Mouse (Mus musculus): Measurements from ENCODE around the gene Haus2. TPM values are rescaled to one million over a fixed set of nuclear protein-coding genes. Genes with fewer than 3 reads are reported as not detected.
"Not testable (repeated sequence)": the region's sequence is repeated elsewhere in the genome, so short reads cannot be mapped to it uniquely, and the experiment has no call there.

Gene Haus2
- polyA plus RNA-seq (2014; fragmentation: Nextera tagmentation; extraction: Ambion mirVana): 23.3 and 27.4 TPM in 2 replicates

DNA sequence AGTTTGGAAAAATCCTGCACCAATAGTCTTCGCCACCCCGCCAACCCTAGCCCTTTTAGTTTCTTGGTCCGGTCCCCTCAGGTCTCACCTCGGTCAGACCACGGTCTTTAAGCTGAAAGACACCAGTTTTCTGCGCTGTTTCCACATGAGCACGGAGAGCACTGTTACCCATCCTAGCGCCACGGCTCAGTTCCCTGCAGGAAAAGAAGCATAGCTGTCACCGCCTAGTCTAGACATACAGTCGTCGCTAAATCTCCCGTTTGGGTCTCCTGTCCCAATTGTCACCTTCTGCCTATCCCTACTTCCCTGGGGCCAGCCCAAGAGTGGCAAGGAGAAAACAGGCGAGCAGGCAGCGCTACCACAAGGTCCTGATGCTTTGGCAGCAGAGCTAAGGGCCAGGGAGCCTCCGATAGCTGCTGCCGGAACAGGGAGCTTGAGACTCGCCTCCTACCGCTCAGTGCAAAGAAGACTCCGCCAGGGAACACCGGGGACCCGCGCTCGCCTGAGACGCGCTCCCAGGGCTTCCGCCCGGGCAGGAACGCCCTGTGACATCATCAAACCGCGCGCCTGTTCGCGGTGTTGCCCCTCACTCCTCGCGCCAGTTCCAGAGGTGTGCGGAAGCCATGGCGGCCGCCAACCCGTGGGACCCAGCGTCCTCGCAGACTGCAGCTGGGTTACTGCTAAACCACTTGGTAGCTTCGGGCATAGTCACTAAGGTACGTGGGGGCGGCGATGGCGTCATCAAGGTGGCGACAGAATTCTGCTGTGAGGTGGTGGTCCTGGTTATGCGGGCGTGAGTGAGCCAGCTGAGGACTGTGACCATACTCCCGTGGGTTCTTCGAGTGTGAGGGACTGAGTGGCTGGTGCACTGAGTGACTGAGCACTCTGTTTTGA lies at the start of gene Haus2, which contains the start of gene Lrrc57:
Gene Haus2 (plus strand): TSS at position 554 of the 894 bp plus-strand sequence.
Gene Lrrc57 (minus strand): TSS at position 691 of the 894 bp plus-strand sequence.
- H3K4me1 ChIP-seq (ENCODE audit: control insufficient read depth, insufficient read depth, low read length): peaks cover 15% of the 10 kb centered on the region; the same call in 1 of the 2 replicates
- H3K36me3 ChIP-seq (ENCODE audit: control insufficient read depth, insufficient read depth, low read length): peaks cover 13% of the 10 kb centered on the region; the same call in 1 of the 2 replicates
- H3K27me3 ChIP-seq (ENCODE audit: control insufficient read depth, insufficient read depth, low read length): no peaks in the 10 kb centered on the region
- peak; percentile 96 for ATAC-seq (ENCODE audit: low FRiP score, low TSS enrichment)
- H3K9me3 ChIP-seq (ENCODE audit: control insufficient read depth, low read length): no peaks in the 10 kb centered on the region
- H3K4me2 ChIP-seq (replicated peaks; ENCODE audit: low read depth, low read length): peak within 1 kb of the TSS; percentile 73
- peak within 1 kb of the TSS; percentile 86 for H3K4me3 ChIP-seq (ENCODE audit: low read length)
- H3K27ac ChIP-seq (ENCODE audit: low read depth, low read length): peak within 1 kb of the TSS; percentile 83
- WGBS: under 1% methylated on average over 52 of the region's 52 CpGs
- H3K9ac ChIP-seq (ENCODE audit: low read depth, low read length): peak within 1 kb of the TSS; percentile 72

DNA sequence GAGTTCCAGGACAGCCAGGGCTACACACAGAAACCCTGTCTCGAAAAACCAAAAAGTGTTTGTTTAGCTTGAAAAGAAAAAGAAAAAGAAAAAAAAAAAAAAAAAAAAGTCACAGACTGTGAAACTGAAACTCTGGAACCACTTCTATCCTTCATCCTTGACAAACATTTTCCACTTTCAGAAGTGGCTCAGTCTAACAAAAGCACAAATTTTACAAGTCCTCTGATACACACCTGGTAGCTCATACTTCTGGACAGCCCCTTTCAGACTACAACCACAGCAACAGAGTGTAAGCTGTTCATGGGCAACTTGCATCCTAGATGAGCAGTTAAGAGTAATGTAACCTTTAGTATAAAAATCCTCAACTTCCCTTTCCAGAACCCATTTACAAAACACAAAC lies 47.7 kb upstream of the Haus2 start:
- no peak overlapping the region for H3K9ac ChIP-seq (ENCODE audit: low read depth, low read length)
- WGBS: 81% methylated on average over 1 of the region's 1 CpGs
- peaks cover under 1% of the 10 kb centered on the region; the same call in 1 of the 2 replicates for H3K36me3 ChIP-seq (ENCODE audit: control insufficient read depth, insufficient read depth, low read length)
- no peak overlapping the region for H3K4me2 ChIP-seq (replicated peaks; ENCODE audit: low read depth, low read length)
- H3K4me1 ChIP-seq (ENCODE audit: control insufficient read depth, insufficient read depth, low read length): no peaks in the 10 kb centered on the region
- H3K27ac ChIP-seq (ENCODE audit: low read depth, low read length): no peak overlapping the region
- H3K9me3 ChIP-seq (ENCODE audit: control insufficient read depth, low read length): no peaks in the 10 kb centered on the region
- H3K4me3 ChIP-seq (ENCODE audit: low read length): no peak overlapping the region
- ATAC-seq (ENCODE audit: low FRiP score, low TSS enrichment): no peak
- H3K27me3 ChIP-seq (ENCODE audit: control insufficient read depth, insufficient read depth, low read length): no peaks in the 10 kb centered on the region

DNA sequence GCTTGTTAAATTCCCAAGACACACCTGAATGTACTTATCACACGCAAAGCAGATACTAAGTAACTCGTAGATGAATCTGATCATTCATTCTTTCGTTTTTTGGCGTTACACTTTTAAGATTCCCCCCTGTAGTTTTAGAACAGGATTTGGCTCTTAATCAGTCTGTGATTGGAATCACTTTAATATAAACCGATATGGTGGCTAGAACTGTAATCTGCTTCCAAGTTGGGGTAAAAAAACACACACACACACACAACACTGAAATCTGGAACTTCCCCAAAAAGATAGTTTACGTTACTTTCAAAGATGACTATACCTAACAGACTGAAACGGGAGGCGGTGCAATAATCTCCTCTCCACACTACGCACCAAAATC lies 46.3 kb upstream of the Haus2 start:
- ATAC-seq (ENCODE audit: low FRiP score, low TSS enrichment): no peak
- Histone ChIP-seq H3K4me2 (replicated peaks; ENCODE audit: low read depth, low read length) (peak overlapping the region; percentile 66), H3K4me3 (ENCODE audit: low read length) (peak overlapping the region; percentile 95), H3K4me1 (ENCODE audit: control insufficient read depth, insufficient read depth, low read length) (no peaks in the 10 kb centered on the region), H3K27me3 (ENCODE audit: control insufficient read depth, insufficient read depth, low read length) (no peaks in the 10 kb centered on the region), H3K9me3 (ENCODE audit: control insufficient read depth, low read length) (no peaks in the 10 kb centered on the region), H3K9ac (ENCODE audit: low read depth, low read length) (peak overlapping the region; percentile 90), H3K27ac (ENCODE audit: low read depth, low read length) (0 out of 2 replicates have a peak overlapping the region, but pooled peaks have one; percentile 66), H3K36me3 (ENCODE audit: control insufficient read depth, insufficient read depth, low read length) (no peaks in the 10 kb centered on the region)
- WGBS: 24% methylated on average over 9 of the region's 9 CpGs

DNA sequence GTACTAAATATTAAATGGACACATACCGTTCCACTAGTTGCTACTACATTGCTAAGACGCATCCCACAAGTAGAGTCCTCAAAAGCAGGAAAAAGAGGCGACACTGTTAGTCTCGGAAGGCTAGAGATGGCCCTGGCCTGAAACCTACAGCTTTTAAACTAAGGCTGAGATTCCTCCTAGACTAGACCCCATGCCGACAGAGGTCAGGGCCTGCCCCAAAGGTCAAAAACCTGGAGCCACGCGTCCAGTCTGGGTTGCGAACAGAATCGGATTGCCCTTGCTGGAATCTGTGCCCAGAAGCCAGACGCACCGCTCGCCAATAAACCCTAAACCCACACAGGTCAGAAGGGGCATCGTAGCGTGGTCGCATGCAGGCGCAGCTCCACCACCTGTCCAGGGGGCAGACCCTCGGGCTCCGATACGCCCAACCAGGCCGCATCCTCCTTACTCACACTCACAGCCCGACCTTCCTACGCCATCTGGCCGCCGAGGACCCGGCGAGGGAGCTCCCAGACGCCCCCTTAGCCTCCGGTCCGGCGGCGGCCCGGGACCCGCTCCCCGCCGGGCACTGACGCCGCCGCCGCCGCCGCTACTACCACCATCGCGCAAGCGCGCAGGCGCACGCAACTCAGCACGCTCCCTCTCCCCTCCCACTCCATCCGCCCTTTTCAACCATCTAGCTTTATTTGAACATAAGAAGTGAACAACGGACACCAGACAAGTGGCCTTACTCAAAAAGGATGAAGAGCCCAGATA lies 45.8 kb upstream of the Haus2 start, which contains the start of gene Zfp106:
Gene Zfp106 (minus strand): TSS at position 609 of the 756 bp plus-strand sequence.
- WGBS: under 1% methylated on average over 50 of the region's 50 CpGs
- H3K4me3 ChIP-seq (ENCODE audit: low read length): peak within 1 kb of the TSS; percentile 95
- H3K36me3 ChIP-seq (ENCODE audit: control insufficient read depth, insufficient read depth, low read length): no peaks in the 10 kb centered on the region
- peak within 1 kb of the TSS; percentile 66 for H3K4me2 ChIP-seq (replicated peaks; ENCODE audit: low read depth, low read length)
- peak within 1 kb of the TSS; percentile 90 for H3K9ac ChIP-seq (ENCODE audit: low read depth, low read length)
- peaks cover 2% of the 10 kb centered on the region; the same call in 1 of the 2 replicates for H3K4me1 ChIP-seq (ENCODE audit: control insufficient read depth, insufficient read depth, low read length)
- H3K27me3 ChIP-seq (ENCODE audit: control insufficient read depth, insufficient read depth, low read length): no peaks in the 10 kb centered on the region
- H3K9me3 ChIP-seq (ENCODE audit: control insufficient read depth, low read length): no peaks in the 10 kb centered on the region
- peak; percentile 82 for ATAC-seq (ENCODE audit: low FRiP score, low TSS enrichment)
- peak within 1 kb of the TSS; percentile 66 for H3K27ac ChIP-seq (ENCODE audit: low read depth, low read length)

DNA sequence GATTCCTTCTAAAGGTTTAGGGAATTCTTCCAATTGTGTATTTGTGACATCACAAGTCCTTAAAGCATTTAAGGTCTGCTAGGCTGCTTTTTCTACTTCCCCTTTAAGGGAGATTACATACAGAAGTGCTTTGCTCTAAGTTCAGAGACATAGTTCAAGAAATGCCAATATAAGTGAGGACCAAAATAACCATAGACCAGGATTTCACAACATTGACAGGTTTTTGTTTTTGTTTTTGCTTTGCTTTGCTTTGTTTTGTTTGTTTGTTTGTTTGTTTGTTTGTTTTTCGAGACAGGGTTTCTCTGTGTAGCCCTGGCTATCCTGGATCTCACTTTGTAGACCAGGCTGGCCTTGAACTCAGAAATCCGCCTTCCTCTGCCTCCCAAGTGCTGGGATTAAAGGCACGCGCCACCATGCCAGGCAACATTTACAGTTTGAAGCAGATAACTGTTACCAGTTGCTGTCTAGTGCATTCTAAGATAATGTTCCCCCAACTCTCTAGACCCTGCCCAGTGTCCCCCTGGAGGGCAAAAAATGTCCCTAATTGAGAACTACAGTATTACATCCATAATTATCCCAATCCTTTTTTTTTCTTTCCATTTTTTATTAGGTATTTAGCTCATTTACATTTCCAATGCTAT lies 44.5 kb upstream of the Haus2 start:
- H3K4me2 ChIP-seq (replicated peaks; ENCODE audit: low read depth, low read length); H3K9ac ChIP-seq (ENCODE audit: low read depth, low read length); H3K9me3 ChIP-seq (ENCODE audit: control insufficient read depth, low read length); H3K27me3 ChIP-seq (ENCODE audit: control insufficient read depth, insufficient read depth, low read length); ATAC-seq (ENCODE audit: low FRiP score, low TSS enrichment); H3K4me3 ChIP-seq (ENCODE audit: low read length); H3K27ac ChIP-seq (ENCODE audit: low read depth, low read length); H3K36me3 ChIP-seq (ENCODE audit: control insufficient read depth, insufficient read depth, low read length); H3K4me1 ChIP-seq (ENCODE audit: control insufficient read depth, insufficient read depth, low read length): not testable (repeated sequence)
- 87% methylated on average over 4 of the region's 4 CpGs for WGBS

DNA sequence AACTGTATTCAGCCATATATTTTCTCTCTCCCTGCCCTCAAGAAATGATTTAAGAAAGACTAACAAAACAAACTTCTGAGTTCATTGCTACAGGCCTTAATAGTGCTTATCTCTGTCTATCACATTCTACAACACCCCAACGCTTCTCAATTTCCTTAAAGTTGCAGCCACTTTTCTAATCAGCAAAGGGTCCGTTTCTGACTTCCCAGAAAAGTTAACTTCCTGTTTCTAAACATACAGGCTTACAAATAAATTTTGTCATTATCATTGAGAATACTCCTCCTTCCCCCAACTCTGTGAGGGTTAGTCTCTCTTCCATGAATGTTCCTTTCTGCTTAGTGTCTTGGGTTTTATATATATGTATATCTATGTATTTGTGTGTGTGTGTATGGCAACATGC lies 43.8 kb upstream of the Haus2 start:
- Histone ChIP-seq H3K27ac (ENCODE audit: low read depth, low read length) (no peak overlapping the region), H3K9ac (ENCODE audit: low read depth, low read length) (no peak overlapping the region), H3K36me3 (ENCODE audit: control insufficient read depth, insufficient read depth, low read length) (no peaks in the 10 kb centered on the region), H3K4me3 (ENCODE audit: low read length) (no peak overlapping the region), H3K27me3 (ENCODE audit: control insufficient read depth, insufficient read depth, low read length) (no peaks in the 10 kb centered on the region), H3K4me2 (replicated peaks; ENCODE audit: low read depth, low read length) (no peak overlapping the region), H3K4me1 (ENCODE audit: control insufficient read depth, insufficient read depth, low read length) (peaks cover 9% of the 10 kb centered on the region; the same call in 1 of the 2 replicates), H3K9me3 (ENCODE audit: control insufficient read depth, low read length) (no peaks in the 10 kb centered on the region)
- ATAC-seq (ENCODE audit: low FRiP score, low TSS enrichment): no peak
- WGBS: 85% methylated on average over 2 of the region's 2 CpGs

DNA sequence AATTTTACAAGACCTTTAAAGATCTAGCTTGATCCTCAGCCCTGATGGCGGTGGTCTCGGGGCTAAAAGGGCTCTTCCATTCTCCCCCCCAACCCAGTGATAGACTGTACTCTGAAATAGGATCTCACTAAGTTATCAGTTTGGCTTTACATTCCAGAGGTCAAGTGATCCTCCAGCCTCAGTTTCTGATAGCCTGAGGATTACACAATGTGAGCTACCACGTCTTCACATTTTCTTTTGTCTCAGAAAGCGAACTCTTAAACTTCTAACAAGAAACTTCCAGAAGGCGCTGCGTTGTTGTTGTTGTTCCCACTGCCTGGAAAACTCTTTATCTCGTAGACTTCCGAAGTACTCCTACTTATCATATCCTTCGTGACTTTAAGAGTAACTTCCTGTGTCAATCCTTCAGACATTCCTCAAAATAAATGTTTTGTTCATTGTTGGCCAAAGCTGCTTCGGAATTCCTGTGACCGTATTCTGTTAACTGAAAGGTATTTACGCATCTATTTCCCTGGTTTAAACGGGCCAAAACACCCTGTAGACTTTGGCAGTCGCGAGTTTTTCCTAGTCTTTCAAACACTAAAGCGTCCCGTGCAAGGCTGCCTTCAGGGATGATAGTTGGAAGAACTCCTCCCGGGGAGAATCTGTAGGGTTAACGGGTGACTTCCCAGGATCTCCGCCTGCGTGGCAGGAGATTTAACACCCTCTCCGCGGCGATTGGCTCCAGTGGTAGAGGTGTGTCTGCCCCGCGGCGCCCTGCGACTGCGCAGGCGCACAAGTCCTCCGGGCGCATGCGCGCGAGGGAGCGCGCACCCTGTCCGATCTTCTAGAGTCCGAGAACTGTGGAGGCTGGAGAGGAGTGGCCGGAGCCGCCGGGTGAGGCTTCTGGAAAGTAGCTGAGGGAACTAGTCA lies 42.0 kb upstream of the Haus2 start, which contains the start of gene Snap23:
Gene Snap23 (plus strand): TSS at position 786 of the 912 bp plus-strand sequence.
- 1% methylated on average over 42 of the region's 42 CpGs for WGBS
- Histone ChIP-seq H3K36me3 (ENCODE audit: control insufficient read depth, insufficient read depth, low read length) (peaks cover 8% of the 10 kb centered on the region; the same call in 1 of the 2 replicates), H3K4me1 (ENCODE audit: control insufficient read depth, insufficient read depth, low read length) (peaks cover 9% of the 10 kb centered on the region; the same call in 1 of the 2 replicates), H3K27ac (ENCODE audit: low read depth, low read length) (peak within 1 kb of the TSS; percentile 85), H3K4me2 (replicated peaks; ENCODE audit: low read depth, low read length) (peak within 1 kb of the TSS; percentile 64), H3K4me3 (ENCODE audit: low read length) (peak within 1 kb of the TSS; percentile 78), H3K9me3 (ENCODE audit: control insufficient read depth, low read length) (no peaks in the 10 kb centered on the region), H3K9ac (ENCODE audit: low read depth, low read length) (peak within 1 kb of the TSS; percentile 77), H3K27me3 (ENCODE audit: control insufficient read depth, insufficient read depth, low read length) (no peaks in the 10 kb centered on the region)
- ATAC-seq (ENCODE audit: low FRiP score, low TSS enrichment): peak; percentile 96

All from kidney, embryonic 14.5 days (tissue).